Mouse (Mus musculus) embryonic fibroblast, embryonic 13.5 days (primary cell): ENCODE measurements around the gene Gm9513. TPM values are rescaled to one million over a fixed set of nuclear protein-coding genes. Genes with fewer than 3 reads are reported as not detected.

Source experiments
- H3K27ac ChIP-seq: 2 replicates; pipeline ENCODE4 v1.5.1; 2012; ENCODE audit warnings: low read length, control low read depth, inconsistent platforms; ENCODE audit not compliant: insufficient read depth
- H3K4me1 ChIP-seq: 2 replicates; pipeline ENCODE4 v1.6.1; 2011; ENCODE audit warnings: low read length; ENCODE audit not compliant: control insufficient read depth, insufficient read depth
- H3K4me3 ChIP-seq: 2 replicates; pipeline ENCODE4 v1.5.1; 2011; ENCODE audit warnings: mild to moderate bottlenecking, control low read depth, low read length; ENCODE audit not compliant: insufficient read depth
- CTCF ChIP-seq: IDR thresholded peaks from 2 replicates; pipeline ENCODE4 v1.5.1; 2011; ENCODE audit warnings: mild to moderate bottlenecking, control low read depth, low read length, moderate library complexity, borderline replicate concordance; ENCODE audit not compliant: insufficient read depth
- POLR2A ChIP-seq: IDR thresholded peaks from 2 replicates; pipeline ENCODE4 v1.6.1; 2011; ENCODE audit warnings: low read depth, mild to moderate bottlenecking, control low read depth, low read length, moderate library complexity
- polyA plus RNA-seq: library from polyadenylated mRNA; stranded (reverse); fragments of >200 nt; gene quantifications from 2 replicates; pipeline ENCODE4 v1.2.4, GENCODE M21; 2011; ENCODE audit warnings: low read depth; ENCODE audit not compliant: missing spikeins, insufficient read length

The Gm9513 gene
- not detected in 2 replicates for polyA plus RNA-seq

DNA sequence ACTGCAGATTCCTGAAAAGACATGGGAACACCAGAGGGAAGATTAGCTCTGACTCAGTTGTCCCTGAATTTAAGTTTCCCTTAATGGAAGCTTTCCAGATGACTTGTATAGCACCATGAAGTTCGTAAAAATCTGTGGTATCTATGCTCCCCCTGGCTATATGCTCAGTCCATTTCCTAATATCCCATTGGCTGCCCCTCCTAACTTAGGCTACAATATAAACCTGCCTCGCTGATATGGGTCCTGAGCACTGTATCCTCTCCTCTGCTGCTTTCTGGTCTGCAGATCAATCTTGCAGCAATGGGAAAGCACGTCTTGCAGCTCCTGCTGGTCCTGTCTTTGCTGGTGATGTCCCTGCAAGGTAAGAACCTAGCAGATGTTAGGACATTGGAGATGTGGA is at the start of gene Gm9513:
Gm9513 (plus strand) TSS at position 301 of the 400 bp plus-strand sequence.
- Histone ChIP-seq H3K27ac (no peak within 1 kb of the TSS), H3K4me3 (no peak within 1 kb of the TSS), H3K4me1 (no peaks in the 10 kb centered on the region)
- TF ChIP-seq CTCF (no peak), POLR2A (no peak)

DNA sequence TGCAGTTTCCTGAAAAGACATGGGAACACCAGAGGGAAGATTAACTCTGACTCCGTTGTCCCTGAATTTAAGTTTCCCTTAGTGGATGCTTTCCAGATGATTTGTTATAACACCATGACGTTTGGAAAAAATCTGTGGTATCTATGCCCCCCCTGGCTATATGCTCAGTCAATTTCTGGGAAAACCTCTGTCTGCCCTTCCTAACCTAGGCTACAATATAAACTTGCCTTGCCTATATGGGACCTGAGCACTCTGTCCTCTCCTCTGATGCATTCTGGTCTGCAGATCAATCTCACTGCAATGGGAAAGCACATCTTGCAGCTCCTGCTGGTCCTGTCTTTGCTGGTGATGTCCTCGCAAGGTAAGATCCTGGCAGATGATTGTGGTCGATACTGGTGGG is 43.9 kb upstream of the Gm9513 start, which contains the start of gene Gm7257:
Gm7257 (plus strand) TSS at position 301 of the 400 bp plus-strand sequence.
- no peaks in the 10 kb centered on the region for H3K4me1 ChIP-seq
- no peak within 1 kb of the TSS for H3K4me3 ChIP-seq
- no peak for TF ChIP-seq POLR2A
- TF ChIP-seq CTCF = no peak
- H3K27ac ChIP-seq = no peak within 1 kb of the TSS

- no peak for TF ChIP-seq CTCF
- TF ChIP-seq POLR2A = no peak
- no peak overlapping the region for H3K4me3 ChIP-seq
- no peaks in the 10 kb centered on the region for H3K4me1 ChIP-seq
- H3K27ac ChIP-seq = no peak overlapping the region
Measured at GRCm38 (mm10) chr9:36435051-36435764, 40.2 kb upstream of the Gm9513 start.

DNA sequence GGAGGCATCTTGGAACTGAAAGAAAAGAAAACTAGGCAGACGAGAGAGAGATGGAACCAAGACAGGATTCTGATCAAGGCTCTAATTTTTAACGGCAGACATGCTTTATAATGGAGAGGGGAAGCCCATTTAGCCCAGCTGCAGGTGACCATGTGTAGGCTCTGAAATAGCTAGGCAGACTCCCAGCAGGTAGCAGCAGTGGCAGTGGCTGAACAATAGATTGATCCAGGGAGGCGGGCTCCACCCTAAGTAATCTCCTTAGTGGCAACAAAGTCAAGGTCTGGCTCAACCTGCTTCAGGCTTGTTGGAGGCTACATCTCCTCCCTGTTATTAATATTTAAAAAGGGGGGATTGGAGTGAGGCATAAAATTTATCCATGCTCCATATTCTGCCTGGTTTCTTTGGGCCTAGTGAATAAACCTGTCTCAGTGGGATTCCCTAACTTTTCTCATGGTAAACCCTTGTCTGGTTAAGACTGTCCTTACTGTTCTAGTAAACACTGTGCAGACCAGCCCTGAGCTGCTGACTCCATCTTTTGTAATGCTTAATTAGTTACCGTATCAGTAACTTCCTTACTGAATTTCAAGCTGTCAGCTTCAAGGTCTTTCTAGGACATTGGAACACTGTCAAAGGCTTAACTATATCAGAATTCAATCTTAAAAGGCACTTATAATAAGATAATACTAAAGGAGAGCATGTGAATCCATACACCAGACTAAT is 19.2 kb downstream of the Gm9513 start:
- no peak for TF ChIP-seq POLR2A
- no peak for TF ChIP-seq CTCF
- H3K27ac ChIP-seq = no peak overlapping the region
- H3K4me1 ChIP-seq = no peaks in the 10 kb centered on the region
- H3K4me3 ChIP-seq = no peak overlapping the region

DNA sequence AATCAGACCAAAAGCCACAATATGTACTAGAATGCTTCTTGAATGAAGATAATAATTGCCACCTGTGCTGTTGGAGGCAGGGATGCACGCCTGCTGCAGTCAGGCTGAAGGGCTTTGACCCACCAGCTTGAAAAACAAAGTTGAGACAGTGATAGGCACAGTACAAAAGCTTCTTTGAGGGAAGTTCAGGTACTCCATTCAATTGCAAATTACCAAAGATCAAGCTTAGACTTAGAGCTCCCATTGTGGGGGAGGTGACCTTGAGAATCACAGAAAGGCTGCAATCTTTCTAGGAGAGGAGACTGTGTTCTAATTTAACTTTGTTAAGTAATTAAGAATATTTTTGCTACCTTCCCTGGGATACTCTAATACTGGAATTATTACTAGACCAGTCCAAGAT is 20.4 kb downstream of the Gm9513 start:
- Histone ChIP-seq H3K27ac (no peak overlapping the region), H3K4me1 (no peaks in the 10 kb centered on the region), H3K4me3 (no peak overlapping the region)
- TF ChIP-seq CTCF (no peak), POLR2A (no peak)

GRCm38 (mm10) chr9:36504211-36504610 is 28.8 kb downstream of the Gm9513 start:
- H3K27ac ChIP-seq = no peak overlapping the region

More at GRCm38 (mm10) chr9:36504211-36504610, 28.8 kb downstream of the Gm9513 start:
- TF ChIP-seq CTCF = no peak
- TF ChIP-seq POLR2A = no peak
- no peak overlapping the region for H3K4me3 ChIP-seq
- H3K4me1 ChIP-seq = no peaks in the 10 kb centered on the region

Other genes starting within 250 kb of the Gm9513 start
- not detected in 2 replicates for gene Gm7257, start 43.8 kb upstream of the Gm9513 start, polyA plus RNA-seq
- not detected in 2 replicates for gene Gm5615, start 66.3 kb downstream of the Gm9513 start, polyA plus RNA-seq
- gene Gm17689, start 107.0 kb downstream of the Gm9513 start, polyA plus RNA-seq = not detected in 2 replicates
- gene A630095E13Rik, start 167.7 kb downstream of the Gm9513 start, polyA plus RNA-seq = not detected in 2 replicates
- gene Acrv1, start 217.6 kb downstream of the Gm9513 start, polyA plus RNA-seq = not detected in 2 replicates